Mouse (Mus musculus) embryo, embryonic 11.5 days (tissue): Measurements from ENCODE around the gene P4hb.
A peak's percentile ranks its signal among the peaks of the same experiment; 100 is the strongest.
"Not testable (repeated sequence)": the region's sequence is repeated elsewhere in the genome, so short reads cannot be mapped to it uniquely, and the experiment has no call there.

Experiments used
- DNase-seq: peaks from one replicate; pipeline ENCODE4 v3.0.0-alpha.2; 2012; ENCODE audit warnings: low read depth, low spot score

P4hb gene

DNA sequence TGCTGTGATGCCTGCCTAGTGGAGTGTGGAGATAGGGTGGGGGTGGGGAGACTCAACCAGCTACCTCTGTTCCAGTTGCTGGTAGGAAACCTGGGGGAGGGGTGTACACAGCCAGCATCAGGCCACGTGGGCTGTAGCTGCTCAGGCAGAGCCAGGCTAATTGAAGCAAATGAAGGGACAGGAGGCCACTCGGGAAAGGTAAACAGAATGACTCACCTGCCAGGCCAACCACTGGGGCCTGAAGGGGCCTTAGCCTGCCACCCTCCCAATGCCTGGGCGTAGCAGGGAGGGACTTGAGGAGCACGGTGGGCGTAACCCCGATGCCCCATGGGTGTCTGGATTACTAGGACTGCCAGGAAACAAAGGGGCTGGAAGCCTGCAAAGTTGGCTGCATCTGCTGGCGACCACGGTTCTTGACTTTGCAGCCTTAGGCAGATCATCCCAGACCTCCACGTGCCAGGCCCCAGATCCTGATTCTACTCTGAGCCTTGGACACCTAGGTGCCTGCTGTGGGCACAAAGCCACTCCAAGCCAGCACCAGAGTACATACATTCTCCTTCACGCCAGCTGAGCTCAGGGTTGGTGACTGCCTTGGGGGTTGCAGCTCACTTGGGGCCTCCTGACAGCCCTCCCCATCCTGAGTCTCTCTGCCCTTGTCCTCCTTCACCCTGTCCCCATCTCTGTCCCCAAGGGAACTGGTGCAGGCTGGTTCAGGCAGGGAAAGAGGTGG, 33.6 kb downstream of the P4hb start:
- DNase-seq = no peak

DNA sequence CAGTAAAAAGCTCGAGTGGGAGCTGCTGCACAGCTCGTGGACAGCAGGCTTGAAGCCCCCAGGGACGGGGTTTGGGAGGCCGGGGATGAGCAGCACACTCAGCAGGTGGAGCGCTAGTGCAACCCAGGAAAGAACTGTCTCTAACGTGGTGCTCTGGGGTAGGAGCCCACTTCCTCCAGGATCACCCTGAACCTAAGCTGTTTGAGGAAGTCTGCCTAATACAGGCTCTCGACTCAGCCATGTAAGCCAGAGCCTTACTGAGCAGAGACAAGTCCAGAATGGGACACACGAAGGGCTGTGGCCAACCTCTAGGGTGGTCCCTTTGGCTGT, 34.1 kb downstream of the P4hb start:
- no peak for DNase-seq

DNA sequence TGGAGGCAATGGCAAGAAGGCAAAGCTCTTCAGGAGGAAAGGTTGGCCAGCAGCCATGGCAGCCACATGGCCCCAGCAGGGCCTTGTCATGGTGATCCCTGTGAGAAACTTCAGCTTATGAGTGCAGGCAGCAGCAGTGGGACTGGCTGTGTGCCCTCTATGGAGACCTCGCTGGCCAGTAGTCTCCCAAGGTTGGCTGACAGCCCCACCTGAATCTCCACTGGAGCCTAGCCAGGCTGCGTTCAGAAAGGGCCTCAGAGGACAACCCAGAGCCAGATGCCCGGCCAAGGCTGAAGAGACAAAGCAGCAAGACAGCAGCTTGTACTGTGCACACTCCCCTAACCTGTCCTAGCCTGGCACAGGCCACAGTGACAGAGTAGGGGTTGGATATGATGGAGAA, 34.6 kb downstream of the P4hb start:
- no peak for DNase-seq

DNA sequence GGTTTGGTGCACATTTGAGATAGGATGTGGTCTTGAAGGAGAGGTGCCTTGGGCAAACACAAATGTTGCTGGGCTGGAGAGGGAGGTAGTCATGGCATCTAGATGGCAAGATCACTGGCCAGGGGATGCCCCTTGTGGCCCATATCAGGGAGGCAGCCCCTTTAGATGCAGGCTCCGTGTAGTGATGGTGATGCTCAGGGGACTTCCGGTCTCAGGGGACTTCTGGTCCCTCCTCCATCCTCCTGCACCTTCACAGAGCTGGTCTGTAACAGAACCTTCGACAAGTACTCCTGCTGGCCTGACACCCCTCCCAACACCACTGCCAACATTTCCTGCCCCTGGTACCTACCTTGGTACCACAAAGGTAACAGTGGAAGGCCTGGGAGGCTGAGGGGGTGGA, 37.2 kb downstream of the P4hb start:
- no peak for DNase-seq

DNA sequence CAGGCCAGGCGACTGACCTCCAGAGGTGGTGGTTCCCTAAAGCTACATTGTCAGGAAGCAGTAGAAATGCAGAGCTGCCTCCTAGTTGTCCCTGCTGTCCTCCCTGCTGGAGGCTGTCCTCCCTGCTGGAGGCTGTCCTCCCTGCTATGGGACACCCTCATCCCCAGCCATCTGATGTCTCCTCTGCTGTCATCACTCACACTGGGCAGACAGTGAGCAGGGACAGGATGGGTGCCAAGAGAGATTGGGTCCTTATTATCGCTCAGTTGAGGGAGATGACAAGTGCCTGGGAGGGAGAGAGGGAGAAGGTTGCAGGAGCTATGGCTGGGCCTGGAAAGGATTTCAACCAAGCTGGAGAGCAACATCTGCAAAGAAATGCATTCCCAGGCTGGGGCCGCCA, 37.9 kb downstream of the P4hb start:
- DNase-seq = no peak

DNA sequence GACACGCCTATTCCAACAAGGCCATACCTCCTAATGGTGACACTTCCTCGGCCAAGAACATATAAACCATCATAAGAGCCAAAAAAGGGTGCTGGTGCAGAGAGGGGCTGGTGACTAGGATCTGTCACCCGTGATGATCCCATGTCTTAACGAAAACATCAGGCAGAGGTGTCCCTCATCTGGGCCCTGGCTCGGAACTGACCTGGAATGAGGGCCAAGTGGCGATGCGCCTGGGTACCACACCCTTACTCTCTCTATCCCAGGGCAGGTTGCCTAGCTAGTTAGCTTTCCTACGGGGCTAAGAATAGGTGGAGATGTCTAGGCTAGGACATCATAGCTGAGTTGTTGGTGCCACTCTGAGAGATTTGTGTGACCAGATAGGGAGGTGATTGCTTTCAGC, 39.0 kb downstream of the P4hb start:
- DNase-seq = no peak

DNA sequence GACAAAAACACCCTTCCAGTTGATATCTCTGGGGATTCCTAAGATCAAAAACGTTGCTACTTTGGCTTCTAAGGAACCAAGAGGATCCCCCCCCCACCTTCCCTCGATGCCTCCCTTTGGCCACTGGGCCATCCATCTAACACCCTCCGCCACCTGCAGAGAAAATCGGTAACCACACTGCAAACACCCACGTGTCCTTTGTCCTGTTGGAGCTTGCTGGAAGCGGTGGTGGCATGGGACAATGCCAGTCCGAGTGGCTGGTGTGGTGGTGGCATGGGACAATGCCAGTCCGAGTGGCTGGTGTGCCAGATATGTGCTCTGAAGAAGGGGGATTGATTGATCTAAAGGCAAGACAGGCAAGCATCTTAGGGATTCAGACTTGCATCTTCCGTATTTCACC, 41.4 kb downstream of the P4hb start:
- no peak for DNase-seq

DNA sequence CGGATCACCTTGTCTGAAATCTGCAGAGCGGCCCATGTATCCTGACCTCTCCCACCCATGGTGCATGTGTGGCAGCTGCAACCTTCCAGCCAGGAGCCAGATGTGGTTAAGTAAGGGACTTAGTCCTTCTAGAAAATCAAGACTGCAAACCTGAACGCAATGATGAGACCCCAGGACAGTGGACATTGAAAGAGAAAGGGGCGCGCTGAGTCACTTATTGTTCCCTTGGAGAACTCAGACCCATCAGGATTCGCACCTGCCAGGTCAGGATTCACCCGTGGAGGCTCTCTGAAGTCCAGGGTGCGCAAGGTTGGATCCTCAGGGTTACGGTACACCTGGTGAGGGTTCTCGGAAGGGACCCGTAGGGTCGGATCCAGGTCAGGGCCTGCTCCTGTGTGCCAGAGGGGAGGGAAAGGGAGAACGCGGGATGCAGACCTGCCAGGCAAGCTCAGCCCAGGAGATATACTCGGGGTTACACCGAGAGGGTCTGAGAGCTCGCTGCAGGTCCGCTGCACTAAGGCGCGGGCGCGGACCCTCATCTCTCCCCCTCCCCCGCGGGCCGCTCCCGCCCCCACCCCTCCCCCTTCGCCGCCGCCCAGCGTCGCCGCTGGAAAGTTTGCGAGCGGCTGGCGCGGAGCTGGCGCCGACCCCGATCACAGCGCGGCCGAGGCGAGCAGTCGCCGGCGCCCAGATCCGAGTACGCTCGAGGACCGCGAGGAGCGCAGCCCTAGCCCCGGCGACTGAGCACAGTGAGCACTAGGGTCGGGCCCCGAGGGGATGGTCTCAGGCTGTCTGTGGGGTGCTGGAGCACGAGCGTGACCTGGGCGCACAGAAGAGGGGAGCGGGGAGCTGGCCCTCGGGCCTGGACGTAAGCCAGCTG, 42.7 kb downstream of the P4hb start, which contains the start of gene Gcgr:
TSS of gene Gcgr (plus strand) at position 615 of the 880 bp plus-strand sequence.
- no peak for DNase-seq

DNA sequence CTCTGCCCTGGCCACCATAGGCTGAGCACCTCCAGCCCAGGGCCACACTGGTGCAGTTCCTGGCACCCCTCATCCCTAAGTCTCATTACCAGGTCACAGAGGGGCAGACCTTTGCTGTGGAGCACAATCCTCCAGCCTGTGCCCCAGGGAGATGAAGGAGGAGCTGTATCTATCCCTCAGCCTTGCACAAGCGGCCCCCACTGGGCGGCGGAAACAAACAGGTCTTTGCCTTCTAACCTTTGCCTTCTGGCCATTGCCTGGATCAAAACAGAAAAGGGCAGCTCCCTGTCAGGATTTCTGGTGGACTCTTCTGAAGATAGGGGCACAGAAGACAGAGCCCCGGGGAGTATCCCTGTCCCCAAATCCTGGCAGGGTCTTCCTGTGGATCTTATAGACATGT, 44.1 kb downstream of the P4hb start:
- no peak for DNase-seq

DNA sequence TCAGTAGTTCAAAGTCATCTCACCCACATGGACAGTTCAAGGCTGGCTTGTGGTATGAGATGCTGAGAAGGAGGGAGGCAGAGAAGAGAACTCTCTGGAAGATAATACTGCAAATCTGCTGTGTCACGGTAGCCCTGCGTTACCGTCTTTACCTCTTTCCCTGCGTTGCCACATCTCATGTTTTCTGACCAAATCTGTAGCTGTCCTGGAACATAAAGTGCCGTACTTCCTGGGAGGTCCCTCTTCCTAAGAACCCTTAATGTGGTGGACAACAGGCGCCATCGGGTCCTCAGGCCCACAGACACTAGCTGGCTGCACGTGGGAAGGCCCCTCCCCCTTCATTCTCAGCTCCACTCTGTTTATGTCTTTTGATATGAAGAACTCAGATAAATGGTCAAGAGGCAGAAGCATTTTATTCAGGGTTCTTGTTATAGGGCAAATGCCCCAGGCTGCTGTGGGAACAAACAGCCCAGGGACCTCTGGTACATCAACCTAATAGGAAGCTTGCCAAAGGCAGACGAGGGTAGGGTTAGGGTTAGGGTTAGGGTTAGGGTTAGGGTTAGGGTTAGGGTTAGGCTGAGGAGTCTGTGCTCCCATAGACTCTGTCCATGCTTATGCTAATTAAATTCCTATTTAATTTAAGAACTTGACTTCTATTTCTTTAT, 45.2 kb downstream of the P4hb start:
- no peak for DNase-seq

DNA sequence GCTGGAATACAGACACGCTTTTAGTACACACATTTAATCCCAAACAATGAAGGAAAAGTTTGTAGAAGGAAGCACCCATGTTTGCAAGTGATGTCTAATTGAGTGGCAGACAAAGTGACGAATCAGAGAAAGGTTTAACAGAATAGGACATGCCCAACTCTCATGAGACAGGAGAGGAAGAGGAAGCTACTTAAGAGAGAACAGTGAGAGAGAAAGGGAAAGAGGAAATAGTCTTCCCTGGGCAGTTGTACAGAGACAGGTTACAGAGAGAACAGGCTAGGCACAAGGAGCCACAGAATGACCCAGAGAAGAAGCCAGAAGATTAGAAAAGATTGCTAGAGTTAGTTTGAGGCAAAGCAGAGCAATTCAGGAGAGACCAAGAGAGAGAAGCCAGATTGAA, 47.1 kb downstream of the P4hb start:
- no peak for DNase-seq

DNA sequence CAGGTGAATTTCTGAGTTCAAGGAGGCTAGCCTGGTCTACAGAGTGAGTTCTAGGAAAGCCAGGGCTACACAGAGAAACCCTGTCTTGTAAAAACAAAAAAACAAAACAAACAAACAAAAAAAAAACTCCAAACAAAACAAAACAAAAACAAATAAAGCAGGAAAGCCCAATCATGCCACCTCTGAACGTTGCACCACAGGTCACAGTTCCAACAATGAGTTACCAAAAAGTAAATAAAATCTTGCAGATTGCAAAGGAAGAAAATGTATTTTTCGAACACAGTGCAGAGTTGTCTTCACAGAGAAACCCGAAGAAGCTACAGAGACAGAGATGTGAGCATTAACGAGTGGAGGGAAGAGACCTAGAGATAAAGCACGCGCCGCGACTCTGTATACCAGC, 50.5 kb downstream of the P4hb start:
- no peak for DNase-seq

DNA sequence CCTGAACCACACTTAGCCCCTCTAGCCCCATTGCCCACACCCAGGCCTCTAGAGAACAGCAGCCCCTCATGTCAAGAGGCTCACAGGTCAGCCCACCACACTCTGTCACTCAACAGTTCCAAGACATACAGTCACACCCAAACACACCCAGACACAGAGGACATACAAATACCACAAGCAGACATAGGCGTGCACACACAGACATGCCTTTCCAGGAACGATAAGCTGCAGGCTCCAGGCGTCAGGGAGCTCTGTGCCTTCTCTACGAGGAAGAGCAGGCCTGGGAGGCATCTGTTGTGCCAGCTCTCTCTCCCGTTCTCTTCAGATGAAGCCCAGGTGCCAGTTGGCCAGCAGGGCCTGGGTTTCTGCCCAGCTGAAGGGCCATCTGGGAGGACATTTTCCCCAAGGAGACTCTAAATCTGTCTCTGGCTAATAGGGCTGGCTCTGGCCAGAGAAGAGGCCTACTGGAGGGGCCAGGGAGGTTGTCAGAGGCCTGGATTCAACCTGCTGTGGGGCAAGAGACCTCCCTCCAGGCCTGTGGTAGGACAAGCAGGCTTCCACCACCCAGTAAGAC, 52.0 kb downstream of the P4hb start:
- DNase-seq = no peak

DNA sequence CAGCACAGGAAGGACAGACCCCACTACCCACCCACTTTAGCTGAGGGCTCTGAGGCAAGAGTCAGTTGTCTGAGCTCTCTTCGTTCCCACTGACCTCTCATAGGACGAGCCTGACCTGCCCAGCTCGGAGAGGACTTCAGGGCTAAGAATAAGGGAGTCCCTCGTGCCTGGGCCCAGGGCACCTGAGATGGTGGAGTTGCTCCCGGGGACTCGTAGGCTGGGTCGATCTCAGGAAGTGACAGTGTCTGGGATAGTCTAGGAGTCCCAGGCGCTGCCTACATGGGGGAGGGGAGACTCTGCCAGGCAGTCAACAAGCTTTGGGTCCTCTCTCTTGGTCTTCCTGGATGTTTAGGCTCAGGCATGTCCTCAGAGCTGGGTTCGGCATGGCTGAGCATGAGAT, 52.6 kb downstream of the P4hb start:
- no peak for DNase-seq

DNA sequence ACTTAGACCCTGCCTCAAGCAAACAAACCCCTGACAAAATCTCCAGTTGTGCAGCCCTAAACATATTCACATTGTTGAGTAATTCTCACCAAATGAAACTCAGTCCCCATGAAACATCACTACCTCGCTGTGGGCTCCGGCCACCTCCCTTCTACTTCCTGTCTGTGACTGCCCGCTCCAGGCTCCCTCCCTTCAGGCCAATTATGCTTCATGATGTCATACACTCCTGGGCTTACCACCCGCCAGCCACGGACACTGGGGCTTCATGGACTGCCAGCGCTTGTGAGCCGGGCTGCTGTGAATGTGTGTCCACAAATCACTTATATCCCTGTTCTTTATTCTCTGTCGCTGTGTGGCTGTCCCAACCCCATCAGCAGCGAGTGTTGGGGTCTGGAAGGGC, 53.3 kb downstream of the P4hb start:
- no peak for DNase-seq

DNA sequence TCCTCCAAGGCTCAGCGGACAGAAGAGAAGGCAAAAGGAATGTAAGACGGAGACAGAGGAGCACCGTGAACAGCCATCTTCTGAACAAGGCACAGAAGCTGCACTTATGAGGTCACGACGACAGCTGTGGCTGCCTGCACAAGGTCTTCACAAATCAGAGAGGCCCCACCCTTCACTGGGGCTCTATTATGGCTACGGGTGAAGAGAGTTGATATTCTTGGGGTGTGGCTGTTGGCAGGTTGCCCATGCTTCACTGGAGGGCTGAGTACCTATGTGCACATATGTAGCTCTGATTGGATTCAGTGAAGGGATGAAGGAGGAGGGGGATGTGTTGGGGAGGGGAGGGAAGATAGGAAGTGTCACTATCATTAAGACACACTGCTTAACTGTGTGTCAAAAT, 54.5 kb downstream of the P4hb start:
- DNase-seq = no peak

DNA sequence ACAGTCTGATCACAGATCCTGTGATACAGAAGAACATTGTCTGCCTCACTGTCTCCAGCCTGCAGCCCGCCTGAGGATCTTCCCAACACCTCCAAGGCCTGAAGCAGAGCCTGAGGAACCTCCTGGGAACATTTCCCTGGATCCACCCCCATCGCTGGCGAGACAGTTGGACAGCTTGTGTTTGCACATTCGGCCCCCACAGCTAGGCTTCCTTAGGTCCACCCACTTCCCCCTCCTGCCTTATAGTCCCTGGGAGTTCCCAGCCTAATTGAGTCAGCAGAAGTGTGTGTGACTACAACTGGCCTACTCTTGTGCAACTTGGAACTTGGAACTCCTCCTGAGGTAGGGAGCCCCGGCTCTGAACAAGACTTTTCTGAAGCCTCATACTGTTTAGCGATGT, 55.0 kb downstream of the P4hb start:
- DNase-seq = no peak

DNA sequence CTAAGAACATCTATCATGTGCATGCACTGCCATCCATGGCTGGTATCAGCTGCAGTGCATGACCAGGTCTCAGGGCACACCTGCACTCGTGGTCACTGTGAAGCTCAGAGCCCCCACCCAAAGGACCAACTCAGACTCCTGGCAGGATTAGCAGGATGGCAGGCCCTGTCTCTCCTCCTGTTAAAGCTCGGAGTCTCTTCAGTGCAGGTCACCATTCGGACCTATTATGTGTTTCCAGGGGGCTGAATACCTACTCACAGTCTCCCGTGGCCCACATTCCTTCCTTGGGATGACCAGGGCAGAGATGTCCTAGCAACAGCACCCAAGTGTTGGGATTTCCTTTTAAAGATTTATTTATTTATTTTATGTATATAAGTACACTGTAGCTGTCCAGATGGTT, 55.9 kb downstream of the P4hb start:
- no peak for DNase-seq

DNA sequence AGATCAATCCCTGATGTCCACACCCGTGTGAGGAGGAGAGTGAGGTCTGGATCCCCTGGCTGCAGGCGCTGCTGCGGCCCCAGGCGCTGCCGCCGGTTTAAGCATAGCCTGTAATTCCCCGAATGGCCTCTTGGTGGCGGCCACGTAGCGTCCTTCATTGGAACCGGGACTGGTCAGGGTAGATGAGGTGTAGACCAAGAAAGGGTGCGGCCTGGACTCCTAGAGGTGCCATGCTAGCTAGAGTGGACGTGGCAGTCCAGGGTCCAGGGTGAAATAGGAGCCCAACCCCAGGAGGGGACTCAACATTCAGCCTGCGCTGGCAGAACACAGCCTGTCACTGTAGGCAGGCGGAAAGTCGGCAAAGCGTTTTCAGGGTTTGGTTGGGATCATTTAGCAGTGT, 57.4 kb downstream of the P4hb start:
- DNase-seq = peak; percentile 72

DNA sequence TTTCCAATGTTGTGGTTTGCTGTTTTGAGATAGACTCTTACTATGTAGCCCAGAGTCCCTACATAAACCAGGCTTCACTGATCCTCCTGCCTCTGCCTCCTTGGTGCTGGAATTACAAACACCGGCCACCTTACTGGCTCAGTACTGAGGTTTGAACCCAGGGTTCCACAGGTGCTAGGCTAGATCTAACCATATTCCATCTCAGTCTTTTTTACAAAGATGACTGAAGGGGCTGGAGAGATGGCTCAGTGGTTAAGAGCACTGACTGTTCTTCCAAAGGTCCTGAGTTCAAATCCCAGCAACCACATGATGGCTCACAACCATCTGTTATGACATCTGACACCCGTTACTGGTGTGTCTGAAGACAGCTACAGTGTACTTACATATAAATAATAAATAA, 58.8 kb downstream of the P4hb start:
- DNase-seq = not testable (repeated sequence)

DNA sequence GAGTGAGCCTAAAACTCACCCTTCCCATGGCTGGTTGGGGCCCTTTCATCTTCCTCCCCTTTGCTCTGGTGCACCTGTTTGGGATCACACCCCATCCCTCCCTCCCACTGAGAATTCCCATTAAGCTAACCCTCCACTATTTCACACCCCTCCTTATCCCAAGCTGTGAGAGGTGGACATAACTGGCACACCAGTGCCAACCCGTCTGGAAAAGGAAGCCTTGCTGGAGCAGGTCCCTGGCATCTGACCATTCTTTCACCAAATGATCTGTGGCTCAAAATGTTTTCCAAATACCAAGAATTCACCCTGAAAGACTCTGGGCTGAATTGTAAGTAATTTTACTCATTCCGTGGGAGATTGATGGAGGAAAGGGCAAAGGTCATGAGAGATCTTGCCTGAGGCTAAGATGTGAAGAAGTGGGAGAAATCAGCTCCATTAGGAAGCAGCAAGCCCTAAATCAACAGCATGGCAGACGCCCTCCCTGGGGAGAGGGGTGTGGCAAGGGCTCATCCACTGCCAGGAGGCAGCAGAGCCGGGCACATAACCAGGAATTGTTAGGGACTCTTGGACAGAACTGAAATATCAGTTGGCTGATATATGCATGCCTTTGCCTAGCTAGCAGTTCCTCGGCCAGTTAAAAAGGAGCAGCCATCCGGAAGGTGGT, 60.1 kb downstream of the P4hb start:
- no peak for DNase-seq
